Mouse (Mus musculus): ENCODE results near the gene Egfl6. TPM values are rescaled to one million over a fixed set of nuclear protein-coding genes. Genes with fewer than 3 reads are reported as not detected.

Egfl6 gene
- total and polyA plus RNA-seq, 3 experiments, result 0.04 TPM; not detected in 2

- no peak for DNase-seq (ENCODE audit: extremely low read depth)
- Histone ChIP-seq H3K79me2 (replicated peaks; ENCODE audit: control insufficient read depth, extremely low read depth, insufficient read depth, poor library complexity, severe bottlenecking) (no peaks in the 10 kb centered on the region), H3K36me3 (replicated peaks in 1 of 2; ENCODE audit: control insufficient read depth in 1 of 2, insufficient read depth in 1 of 2, low read length in 1 of 2) (no peaks in the 10 kb centered on the region), H3K4me3 (replicated peaks in 1 of 3; ENCODE audit: low read depth in 2 of 3, low read length in 2 of 3, poor library complexity in 1 of 3) (no peak overlapping the region), H3K4me1 (ENCODE audit: control insufficient read depth in 1 of 2, insufficient read depth in 2 of 2) (no peaks in the 10 kb centered on the region), H3K4me2 (ENCODE audit: insufficient read depth, low read depth, poor library complexity, severe bottlenecking) (no peak overlapping the region), H3K9ac (ENCODE audit: insufficient read depth, low read depth) (no peak overlapping the region), H3K9me3 (replicated peaks; ENCODE audit: low read length) (no peaks in the 10 kb centered on the region), H3K27ac (ENCODE audit: insufficient read depth, low read depth) (no peak overlapping the region), H3K27me3 (replicated peaks) (no peaks in the 10 kb centered on the region)
- dilution Hi-C loops (cut with MboI; ENCODE audit: extremely low pct_ligation_motif_present, extremely low pct_unique_long_range_greater_than_20kb, low sequenced_read_pairs) (no loop called here), in situ Hi-C loops (cut with MboI; ENCODE audit: low pct_ligation_motif_present, low pct_unique_long_range_greater_than_20kb, low sequenced_read_pairs) (no loop called here)
- TF ChIP-seq RCOR1 (conservative IDR thresholded peaks at IDR 0.05; ENCODE audit: low read depth, low read length) (no peak), ZNF384 (IDR thresholded peaks at IDR 0.05; ENCODE audit: low read depth, low read length) (no peak), USF1 (IDR thresholded peaks at IDR 0.05; ENCODE audit: low read depth, low read length) (no peak), HCFC1 (IDR thresholded peaks at IDR 0.05; ENCODE audit: low read depth, low read length) (no peak), KAT2A (IDR thresholded peaks at IDR 0.05; ENCODE audit: insufficient replicate concordance, low read length) (no peak), NELFE (IDR thresholded peaks at IDR 0.05; ENCODE audit: low read depth, low read length) (no peak), CHD2 (IDR thresholded peaks at IDR 0.05; ENCODE audit: low read length) (no peak), PAX5 (IDR thresholded peaks at IDR 0.05; ENCODE audit: low read length) (no peak), SMC3 (IDR thresholded peaks at IDR 0.05; ENCODE audit: low read depth, low read length) (no peak)
Observed at GRCm38 (mm10) chrX:166564900-166565299, 20.6 kb downstream of the Egfl6 start.

- no peak overlapping the region for H3K9ac ChIP-seq (ENCODE audit: insufficient read depth, low read depth)
- H3K27ac ChIP-seq (ENCODE audit: insufficient read depth, low read depth), result no peak overlapping the region
- no peaks in the 10 kb centered on the region for H3K4me1 ChIP-seq (ENCODE audit: control insufficient read depth in 1 of 2, insufficient read depth in 2 of 2)
- H3K79me2 ChIP-seq (replicated peaks; ENCODE audit: control insufficient read depth, extremely low read depth, insufficient read depth, poor library complexity, severe bottlenecking), result no peaks in the 10 kb centered on the region
- no peak for DNase-seq (ENCODE audit: extremely low read depth)
- TF ChIP-seq SMC3 (IDR thresholded peaks at IDR 0.05; ENCODE audit: low read depth, low read length), result no peak
- no peak for TF ChIP-seq NRF1 (IDR thresholded peaks at IDR 0.05; ENCODE audit: low read depth, low read length)
- TF ChIP-seq TBP (conservative IDR thresholded peaks at IDR 0.05; ENCODE audit: low read depth, low read length), result no peak
- no peak for TF ChIP-seq PAX5 (IDR thresholded peaks at IDR 0.05; ENCODE audit: low read length)
- TF ChIP-seq NELFE (IDR thresholded peaks at IDR 0.05; ENCODE audit: low read depth, low read length), result no peak
- TF ChIP-seq EP300 (IDR thresholded peaks at IDR 0.05; ENCODE audit: low read length), result no peak
- no peak for TF ChIP-seq CTCF (conservative IDR thresholded peaks at IDR 0.05 in 1 of 2, IDR thresholded peaks at IDR 0.05 in 1 of 2; ENCODE audit: low read depth in 2 of 2, low read length in 2 of 2)
- no peak for TF ChIP-seq ELF1 (IDR thresholded peaks at IDR 0.05; ENCODE audit: low read depth, low read length)
- TF ChIP-seq SIN3A (IDR thresholded peaks at IDR 0.05; ENCODE audit: low read length), result no peak
- TF ChIP-seq HCFC1 (IDR thresholded peaks at IDR 0.05; ENCODE audit: low read depth, low read length), result no peak
- no peak for TF ChIP-seq ETS1 (conservative IDR thresholded peaks at IDR 0.05; ENCODE audit: low read depth, low read length)
- no peak for TF ChIP-seq RCOR1 (conservative IDR thresholded peaks at IDR 0.05; ENCODE audit: low read depth, low read length)
- no peaks in the 10 kb centered on the region for H3K9me3 ChIP-seq (replicated peaks; ENCODE audit: low read length)
- no peaks in the 10 kb centered on the region for H3K27me3 ChIP-seq (replicated peaks)
- H3K4me2 ChIP-seq (ENCODE audit: insufficient read depth, low read depth, poor library complexity, severe bottlenecking), result no peak overlapping the region
- no peaks in the 10 kb centered on the region for H3K36me3 ChIP-seq (replicated peaks in 1 of 2; ENCODE audit: control insufficient read depth in 1 of 2, insufficient read depth in 1 of 2, low read length in 1 of 2)
- in situ Hi-C loops (cut with MboI; ENCODE audit: low pct_ligation_motif_present, low pct_unique_long_range_greater_than_20kb, low sequenced_read_pairs), result no loop called here
- H3K4me3 ChIP-seq (replicated peaks in 1 of 3; ENCODE audit: low read depth in 2 of 3, low read length in 2 of 3, poor library complexity in 1 of 3), result no peak overlapping the region
- dilution Hi-C loops (cut with MboI; ENCODE audit: extremely low pct_ligation_motif_present, extremely low pct_unique_long_range_greater_than_20kb, low sequenced_read_pairs), result no loop called here
Observed at GRCm38 (mm10) chrX:166559333-166559732, 26.2 kb downstream of the Egfl6 start.
